Mouse (Mus musculus): ENCODE data around the gene Dcx.
A peak's percentile ranks its signal among the peaks of the same experiment; 100 is the strongest.

The Dcx gene

GRCm38 (mm10) chrX:143932958-143933357 is at the start of gene Dcx:
Gene Dcx, minus strand, starts transcription at chrX:143933311.
- DNase-seq (ENCODE audit: low read depth, low spot score) = peak; percentile 80

- DNase-seq (ENCODE audit: low read depth, low spot score) = peak; percentile 65
These were observed 33.1 kb upstream of the Dcx start for GRCm38 (mm10) chrX:143966249-143966648.

GRCm38 (mm10) chrX:143933671-143934070 is 560 bp upstream of the Dcx start:
- no peak for DNase-seq (ENCODE audit: low read depth, low spot score)

GRCm38 (mm10) chrX:143932530-143932929 is 581 bp downstream of the Dcx start:
- no peak for DNase-seq (ENCODE audit: low read depth, low spot score)

- DNase-seq (ENCODE audit: low read depth, low spot score) = peak; percentile 44
These were observed 1.5 kb downstream of the Dcx start for GRCm38 (mm10) chrX:143931400-143932185.

GRCm38 (mm10) chrX:143922070-143922469 is 11.0 kb downstream of the Dcx start:
- DNase-seq (ENCODE audit: low read depth, low spot score) = peak; percentile 56

- DNase-seq (ENCODE audit: low read depth, low spot score) = peak; percentile 77
These were observed 26.2 kb downstream of the Dcx start for GRCm38 (mm10) chrX:143906699-143907471.

GRCm38 (mm10) chrX:143904689-143905088 is 28.4 kb downstream of the Dcx start:
- no peak for DNase-seq (ENCODE audit: low read depth, low spot score)

- peak; percentile 76 for DNase-seq (ENCODE audit: low read depth, low spot score)
These were observed 30.8 kb downstream of the Dcx start for GRCm38 (mm10) chrX:143902300-143902699.

- no peak for DNase-seq (ENCODE audit: low read depth, low spot score)
These were observed 35.5 kb downstream of the Dcx start for GRCm38 (mm10) chrX:143897363-143898285.

- DNase-seq (ENCODE audit: low read depth, low spot score) = no peak
These were observed 36.2 kb downstream of the Dcx start for GRCm38 (mm10) chrX:143896936-143897335.

- DNase-seq (ENCODE audit: low read depth, low spot score) = no peak
These were observed 39.9 kb downstream of the Dcx start for GRCm38 (mm10) chrX:143893180-143893579.

GRCm38 (mm10) chrX:143885765-143886164 is 47.3 kb downstream of the Dcx start:
- DNase-seq (ENCODE audit: low read depth, low spot score) = no peak

- no peak for DNase-seq (ENCODE audit: low read depth, low spot score)
These were observed 48.2 kb downstream of the Dcx start for GRCm38 (mm10) chrX:143884953-143885352.

- DNase-seq (ENCODE audit: low read depth, low spot score) = peak; percentile 26
These were observed 48.8 kb downstream of the Dcx start for GRCm38 (mm10) chrX:143884299-143884698.

- DNase-seq (ENCODE audit: low read depth, low spot score) = no peak
These were observed 51.2 kb downstream of the Dcx start for GRCm38 (mm10) chrX:143881806-143882468.

- DNase-seq (ENCODE audit: low read depth, low spot score) = no peak
These were observed 53.5 kb downstream of the Dcx start for GRCm38 (mm10) chrX:143879631-143880030.

- no peak for DNase-seq (ENCODE audit: low read depth, low spot score)
These were observed 65.9 kb downstream of the Dcx start for GRCm38 (mm10) chrX:143867129-143867664.

GRCm38 (mm10) chrX:143851351-143851750 is 81.8 kb downstream of the Dcx start:
- DNase-seq (ENCODE audit: low read depth, low spot score) = no peak

GRCm38 (mm10) chrX:143849969-143850368 is 83.1 kb downstream of the Dcx start:
- peak; percentile 47 for DNase-seq (ENCODE audit: low read depth, low spot score)

- DNase-seq (ENCODE audit: low read depth, low spot score) = peak; percentile 20
These were observed 86.5 kb downstream of the Dcx start for GRCm38 (mm10) chrX:143846637-143847036.
